Mouse (Mus musculus): ENCODE results near the gene Zbtb25.

The Zbtb25 gene

GRCm38 (mm10) chr12:76336111-76336965 is 33.1 kb downstream of the Zbtb25 start:
- no peak for DNase-seq (ENCODE audit: low read depth)

GRCm38 (mm10) chr12:76335641-76336040 is 33.8 kb downstream of the Zbtb25 start:
- no peak for DNase-seq (ENCODE audit: low read depth)

GRCm38 (mm10) chr12:76333688-76334087 is 35.7 kb downstream of the Zbtb25 start:
- DNase-seq (ENCODE audit: low read depth) = no peak

- no peak for DNase-seq (ENCODE audit: low read depth)
Measured at GRCm38 (mm10) chr12:76328567-76329354, 40.6 kb downstream of the Zbtb25 start.

GRCm38 (mm10) chr12:76326437-76327220 is 42.8 kb downstream of the Zbtb25 start:
- DNase-seq (ENCODE audit: low read depth) = no peak

GRCm38 (mm10) chr12:76324679-76325431 is 44.5 kb downstream of the Zbtb25 start, which contains the start of gene Akap5:
Gene Akap5, plus strand, starts transcription at chr12:76324891.
- no peak for DNase-seq (ENCODE audit: low read depth)

GRCm38 (mm10) chr12:76318282-76319212 is 50.9 kb downstream of the Zbtb25 start:
- DNase-seq (ENCODE audit: low read depth) = no peak

- no peak for DNase-seq (ENCODE audit: low read depth)
Measured at GRCm38 (mm10) chr12:76311951-76312350, 57.5 kb downstream of the Zbtb25 start.

- DNase-seq (ENCODE audit: low read depth) = no peak
Measured at GRCm38 (mm10) chr12:76311227-76311626, 58.2 kb downstream of the Zbtb25 start.

GRCm38 (mm10) chr12:76310633-76311032 is 58.8 kb downstream of the Zbtb25 start:
- no peak for DNase-seq (ENCODE audit: low read depth)

- no peak for DNase-seq (ENCODE audit: low read depth)
Measured at GRCm38 (mm10) chr12:76310007-76310406, 59.4 kb downstream of the Zbtb25 start.

GRCm38 (mm10) chr12:76308436-76308835 is 61.0 kb downstream of the Zbtb25 start:
- no peak for DNase-seq (ENCODE audit: low read depth)

GRCm38 (mm10) chr12:76307964-76308363 is 61.4 kb downstream of the Zbtb25 start:
- DNase-seq (ENCODE audit: low read depth) = peak; percentile 62

GRCm38 (mm10) chr12:76306852-76307561 is 62.4 kb downstream of the Zbtb25 start:
- no peak for DNase-seq (ENCODE audit: low read depth)

- no peak for DNase-seq (ENCODE audit: low read depth)
Measured at GRCm38 (mm10) chr12:76305107-76305506, 64.3 kb downstream of the Zbtb25 start.

GRCm38 (mm10) chr12:76304199-76304598 is 65.2 kb downstream of the Zbtb25 start:
- DNase-seq (ENCODE audit: low read depth) = no peak

- DNase-seq (ENCODE audit: low read depth) = no peak
Measured at GRCm38 (mm10) chr12:76303474-76303873, 65.9 kb downstream of the Zbtb25 start.

- no peak for DNase-seq (ENCODE audit: low read depth)
Measured at GRCm38 (mm10) chr12:76300367-76300766, 69.0 kb downstream of the Zbtb25 start.

GRCm38 (mm10) chr12:76299361-76299906 is 70.0 kb downstream of the Zbtb25 start:
- DNase-seq (ENCODE audit: low read depth) = no peak

Data from fibroblast of lung, adult 2 months (primary cell).